In genomic region chr8:117349541-117349940, GRCm38 (mm10) we compare ENCODE assay signal across 29 mouse cellular contexts.
DNase-seq lines count a peak whose midpoint lies in the region; ATAC-seq and TF ChIP-seq lines count a peak whose summit lies in the region.
"Had no signal": no experiment of that assay in that cellular context is flagged by ENCODE, and none has a peak within 500 bp of the region (broad histone marks: within the 10 kb centered on the region; RNA-seq: fewer than 3 reads in every experiment).

No protein-coding gene starts in this region.

- H3K4me3 ChIP-seq in forebrain, embryonic 13.5 days: no peak overlapping the region
- no peak overlapping the region for H3K4me3 ChIP-seq in forebrain, postnatal 0 days (ENCODE audit: low read depth, low read length)
- peak overlapping the region; percentile 31; the same call in 1 of the 2 replicates for H3K4me3 ChIP-seq in G1E (ENCODE audit: low read depth, low read length)
- H3K4me3 ChIP-seq in liver, embryonic 11.5 days (ENCODE audit: low read depth, low read length): no peak overlapping the region
- H3K4me3 ChIP-seq in liver, embryonic 16.5 days (ENCODE audit: low read depth, low read length): no peak overlapping the region
- H3K4me3 ChIP-seq: forebrain, embryonic 12.5 days; heart, adult 2 months; myocyte; neural tube, embryonic 12.5 days; stomach, embryonic 15.5 days had no signal

- no peak for TF ChIP-seq CTCF in forebrain, postnatal 0 days (IDR thresholded peaks at IDR 0.05; ENCODE audit: low read depth)
- no peak for TF ChIP-seq CTCF in G1E (IDR thresholded peaks at IDR 0.05; ENCODE audit: low read depth, low read length)

- ATAC-seq in forebrain, embryonic 13.5 days: no peak
- ATAC-seq in forebrain, postnatal 0 days: no peak
- peak; percentile 85 for ATAC-seq in G1E (ENCODE audit: extremely low read depth, insufficient number of reproducible peaks, low FRiP score, poor library complexity, severe bottlenecking)
- ATAC-seq in liver, embryonic 11.5 days (replicated peaks; ENCODE audit: low FRiP score): peak; percentile 92
- peak; percentile 79 for ATAC-seq in liver, embryonic 16.5 days (ENCODE audit: low read depth)
- ATAC-seq: intestine, postnatal 0 days; lung, postnatal 0 days; midbrain, embryonic 16.5 days; Patski had no signal

- H3K4me2 ChIP-seq in forebrain, embryonic 13.5 days: no peak overlapping the region
- H3K4me2 ChIP-seq in forebrain, postnatal 0 days (ENCODE audit: low read depth): no peak overlapping the region
- H3K4me2 ChIP-seq in liver, embryonic 11.5 days: peak overlapping the region; percentile 50
- peak overlapping the region; percentile 33 for H3K4me2 ChIP-seq in liver, embryonic 16.5 days (ENCODE audit: low read depth, low read length)
- H3K4me2 ChIP-seq: forebrain, embryonic 12.5 days; neural tube, embryonic 12.5 days had no signal

- H3K4me1 ChIP-seq in forebrain, embryonic 13.5 days: peaks cover 24% of the 10 kb centered on the region
- H3K4me1 ChIP-seq in forebrain, postnatal 0 days (ENCODE audit: insufficient read depth): 0 out of 2 replicates have a peak, but pooled peaks cover 5% of the 10 kb centered on the region
- H3K4me1 ChIP-seq in G1E (ENCODE audit: insufficient read depth, low read depth, low read length): peaks cover 75% of the 10 kb centered on the region
- H3K4me1 ChIP-seq in liver, embryonic 11.5 days (replicated peaks; ENCODE audit: control insufficient read depth, insufficient read depth, low read length): peaks cover 38% of the 10 kb centered on the region
- peaks cover 38% of the 10 kb centered on the region for H3K4me1 ChIP-seq in liver, embryonic 16.5 days (ENCODE audit: control insufficient read depth, low read depth, low read length)

- WGBS in forebrain, embryonic 13.5 days: 87% methylated on average over 4 of the region's 4 CpGs
- 95% methylated on average over 4 of the region's 4 CpGs for WGBS in forebrain, postnatal 0 days
- 52% methylated on average over 4 of the region's 4 CpGs for WGBS in liver, embryonic 11.5 days
- 24% methylated on average over 4 of the region's 4 CpGs for WGBS in liver, embryonic 16.5 days (ENCODE audit: insufficient replicate concordance)

- no peaks in the 10 kb centered on the region for H3K36me3 ChIP-seq in forebrain, embryonic 13.5 days (ENCODE audit: poor library complexity, severe bottlenecking)
- no peaks in the 10 kb centered on the region for H3K36me3 ChIP-seq in forebrain, postnatal 0 days (ENCODE audit: insufficient read depth)
- H3K36me3 ChIP-seq in G1E (replicated peaks): peaks cover 51% of the 10 kb centered on the region
- no peaks in the 10 kb centered on the region for H3K36me3 ChIP-seq in liver, embryonic 11.5 days (ENCODE audit: control insufficient read depth, insufficient read depth, low read length)
- no peaks in the 10 kb centered on the region for H3K36me3 ChIP-seq in liver, embryonic 16.5 days (ENCODE audit: control insufficient read depth, insufficient read depth)
- H3K36me3 ChIP-seq: forebrain, embryonic 12.5 days; neural tube, embryonic 12.5 days; stomach, embryonic 15.5 days had no signal

- H3K27ac ChIP-seq in forebrain, embryonic 13.5 days: peak overlapping the region; percentile 41; the same call in 1 of the 2 replicates
- no peak overlapping the region for H3K27ac ChIP-seq in forebrain, postnatal 0 days (ENCODE audit: low read depth, low read length)
- H3K27ac ChIP-seq in liver, embryonic 11.5 days (ENCODE audit: low read depth, low read length): peak overlapping the region; percentile 60
- H3K27ac ChIP-seq in liver, embryonic 16.5 days (ENCODE audit: low read length): peak overlapping the region; percentile 76
- H3K27ac ChIP-seq: heart, adult 2 months; hindbrain, postnatal 0 days; neural tube, embryonic 12.5 days had no signal

- H3K9ac ChIP-seq in forebrain, embryonic 13.5 days: no peak overlapping the region
- no peak overlapping the region for H3K9ac ChIP-seq in forebrain, postnatal 0 days
- H3K9ac ChIP-seq in liver, embryonic 11.5 days (ENCODE audit: low read depth, low read length): 0 out of 2 replicates have a peak overlapping the region, but pooled peaks have one; percentile 10
- H3K9ac ChIP-seq in liver, embryonic 16.5 days (ENCODE audit: low read depth, low read length): no peak overlapping the region; the same call in 1 of the 2 replicates
- H3K9ac ChIP-seq: forebrain, embryonic 12.5 days; neural tube, embryonic 12.5 days; stomach, embryonic 15.5 days had no signal

- no peak for DNase-seq in forebrain, postnatal 0 days
- DNase-seq in G1E (ENCODE audit: low spot score): peak; percentile 67
- DNase-seq in liver, embryonic 11.5 days (ENCODE audit: low spot score): no peak
- DNase-seq in gastrocnemius, postnatal 10 days: no peak
- no peak for DNase-seq in cerebellum, adult 9-11 months
- no peak for DNase-seq in heart, adult 8-10 months (ENCODE audit: low spot score)
- DNase-seq: adrenal gland, postnatal 10 days; cerebellum, adult 11 months; cerebellum, adult 9-10 months; heart, adult 2 months; heart, postnatal 14 days; kidney, postnatal 14 days; lung, postnatal 4 days; retina, postnatal 1 day; right cerebral cortex, postnatal 14 days; thymus, adult 18-20 months; thymus, postnatal 25 days had no signal

- H3K27me3 ChIP-seq in forebrain, embryonic 13.5 days: no peaks in the 10 kb centered on the region
- H3K27me3 ChIP-seq in forebrain, postnatal 0 days (ENCODE audit: insufficient read depth, low read length): no peaks in the 10 kb centered on the region
- H3K27me3 ChIP-seq in G1E (ENCODE audit: insufficient read depth, low read length): no peaks in the 10 kb centered on the region
- no peaks in the 10 kb centered on the region for H3K27me3 ChIP-seq in liver, embryonic 11.5 days (replicated peaks; ENCODE audit: control insufficient read depth, insufficient read depth, low read length)
- H3K27me3 ChIP-seq in liver, embryonic 16.5 days (ENCODE audit: control insufficient read depth, insufficient read depth, low read depth, low read length): no peaks in the 10 kb centered on the region
- H3K27me3 ChIP-seq: CH12.LX; forebrain, embryonic 12.5 days; neural tube, embryonic 12.5 days; Patski; stomach, embryonic 15.5 days had no signal

- H3K9me3 ChIP-seq in forebrain, embryonic 13.5 days (replicated peaks): no peaks in the 10 kb centered on the region
- no peaks in the 10 kb centered on the region for H3K9me3 ChIP-seq in forebrain, postnatal 0 days (ENCODE audit: low read length)
- H3K9me3 ChIP-seq in G1E (replicated peaks): no peaks in the 10 kb centered on the region
- H3K9me3 ChIP-seq in liver, embryonic 11.5 days (ENCODE audit: control insufficient read depth, low read length): no peaks in the 10 kb centered on the region
- H3K9me3 ChIP-seq in liver, embryonic 16.5 days (replicated peaks; ENCODE audit: control insufficient read depth, low read length): no peaks in the 10 kb centered on the region
- H3K9me3 ChIP-seq: forebrain, embryonic 12.5 days; neural tube, embryonic 12.5 days; stomach, embryonic 15.5 days had no signal

Comparison
In these comparisons a context has a peak if more than half of its experiments do, and no peak if none do; other contexts are left out.
1. ATAC-seq: peak in G1E (single experiment), liver, embryonic 11.5 days (single experiment) and liver, embryonic 16.5 days (single experiment); none in forebrain, embryonic 13.5 days (single experiment) and forebrain, postnatal 0 days (single experiment).
2. H3K4me2 ChIP-seq: peak in liver, embryonic 11.5 days (single experiment) and liver, embryonic 16.5 days (single experiment); none in forebrain, embryonic 13.5 days (single experiment) and forebrain, postnatal 0 days (single experiment).